Mouse (Mus musculus) lung, embryonic 14.5 days (tissue): ENCODE data around the gene Tmc6. TPM values are rescaled to one million over a fixed set of nuclear protein-coding genes. Genes with fewer than 3 reads are reported as not detected.

Experiments
- ATAC-seq: fragments of 200-750 bp; cut with Nextera tagmentation; 2 replicates; pipeline ENCODE4 v1.8.0; 2017; ENCODE audit warnings: mild to moderate bottlenecking, moderate TSS enrichment, moderate library complexity; ENCODE audit not compliant: insufficient read depth
- DNase-seq: peaks from one replicate; pipeline ENCODE4 v3.0.0-alpha.2; 2015
- H3K27ac ChIP-seq: fragments of 300-500 bp; sonication (generic); 2 replicates; pipeline ENCODE4 v1.5.1; 2014; ENCODE audit warnings: low read depth, mild to moderate bottlenecking, moderate library complexity
- H3K27me3 ChIP-seq: fragments of 300-500 bp; sonication (generic); 2 replicates; pipeline ENCODE4 v1.6.1; 2014; ENCODE audit warnings: low read length, control low read depth; ENCODE audit not compliant: insufficient read depth
- H3K36me3 ChIP-seq: fragments of 300-500 bp; sonication (generic); 2 replicates; pipeline ENCODE4 v1.6.1; 2014; ENCODE audit warnings: control low read depth; ENCODE audit not compliant: insufficient read depth
- H3K4me1 ChIP-seq: fragments of 300-500 bp; sonication (generic); 2 replicates; pipeline ENCODE4 v1.6.1; 2014; ENCODE audit warnings: antibody characterized with exemption, control low read depth; ENCODE audit not compliant: insufficient read depth
- H3K4me2 ChIP-seq: fragments of 300-500 bp; sonication (generic); 2 replicates; pipeline ENCODE4 v1.6.1; 2014; ENCODE audit warnings: mild to moderate bottlenecking
- H3K4me3 ChIP-seq: fragments of 300-500 bp; sonication (generic); 2 replicates; pipeline ENCODE4 v1.5.1; 2014; ENCODE audit warnings: low read depth, low read length
- H3K9ac ChIP-seq: fragments of 300-500 bp; sonication (generic); 2 replicates; pipeline ENCODE4 v1.6.1; 2014
- H3K9me3 ChIP-seq: fragments of 300-500 bp; sonication (generic); 2 replicates; pipeline ENCODE4 v1.6.1; 2016; ENCODE audit warnings: low read depth, low read length, control low read depth
- CTCF ChIP-seq: IDR thresholded peaks from 2 replicates; pipeline ENCODE4 v1.5.1; 2016; ENCODE audit warnings: antibody characterized with exemption, low read depth
- WGBS: fragments of 180-500 bp; shearing (Covaris S2); extraction: QIAGEN DNeasy Blood & Tissue Kit; methylation state at CpG from one replicate; pipeline ENCODE4 v1.1.7; 2014; 5-methylcytosine and 5-hydroxymethylcytosine counted together
- polyA plus RNA-seq: library from polyadenylated mRNA; unstranded; fragments of >200 nt; fragmentation: Nextera tagmentation; extraction: Ambion mirVana; gene quantifications from 2 replicates; pipeline ENCODE4 v1.2.1, GENCODE M21; 2014

Tmc6 gene
- polyA plus RNA-seq, 1 experiment from 2014 or later = 18.6 TPM

- no peak for ATAC-seq
Measured at GRCm38 (mm10) chr11:117776085-117776792, 5.8 kb downstream of the Tmc6 start.

GRCm38 (mm10) chr11:117775540-117775939 lies 6.5 kb downstream of the Tmc6 start:
- H3K4me1 ChIP-seq = peaks cover 15% of the 10 kb centered on the region
- H3K27ac ChIP-seq = no peak overlapping the region
- DNase-seq = no peak
- ATAC-seq = no peak
- no peak overlapping the region for H3K4me3 ChIP-seq
- no peaks in the 10 kb centered on the region for H3K27me3 ChIP-seq
- no peak overlapping the region for H3K9ac ChIP-seq
- no peaks in the 10 kb centered on the region for H3K9me3 ChIP-seq
- no peak overlapping the region for H3K4me2 ChIP-seq
- WGBS = 88% methylated on average over 13 of the region's 13 CpGs
- TF ChIP-seq CTCF = no peak
- 0 out of 2 replicates have a peak, but pooled peaks cover 16% of the 10 kb centered on the region for H3K36me3 ChIP-seq

More at GRCm38 (mm10) chr11:117776085-117776792, 5.8 kb downstream of the Tmc6 start:
- no peak for TF ChIP-seq CTCF
- H3K27me3 ChIP-seq = no peaks in the 10 kb centered on the region
- H3K9me3 ChIP-seq = no peaks in the 10 kb centered on the region
- H3K27ac ChIP-seq = no peak overlapping the region
- 0 out of 2 replicates have a peak, but pooled peaks cover 16% of the 10 kb centered on the region for H3K36me3 ChIP-seq
- no peak overlapping the region for H3K4me3 ChIP-seq
- peaks cover 22% of the 10 kb centered on the region for H3K4me1 ChIP-seq
- H3K9ac ChIP-seq = no peak overlapping the region
- no peak for DNase-seq
- no peak overlapping the region for H3K4me2 ChIP-seq
- WGBS = 89% methylated on average over 14 of the region's 14 CpGs

GRCm38 (mm10) chr11:117774925-117775324 lies 7.1 kb downstream of the Tmc6 start:
- H3K27ac ChIP-seq = no peak overlapping the region
- no peak overlapping the region for H3K4me3 ChIP-seq
- DNase-seq = no peak
- peaks cover 9% of the 10 kb centered on the region; the same call in 1 of the 2 replicates for H3K4me1 ChIP-seq
- no peak overlapping the region for H3K4me2 ChIP-seq
- no peak for ATAC-seq
- WGBS = 85% methylated on average over 10 of the region's 10 CpGs
- no peak for TF ChIP-seq CTCF
- 0 out of 2 replicates have a peak, but pooled peaks cover 16% of the 10 kb centered on the region for H3K36me3 ChIP-seq
- H3K9me3 ChIP-seq = no peaks in the 10 kb centered on the region
- no peaks in the 10 kb centered on the region for H3K27me3 ChIP-seq
- no peak overlapping the region for H3K9ac ChIP-seq

- WGBS = 94% methylated on average over 7 of the region's 7 CpGs
- Histone ChIP-seq H3K27ac (no peak overlapping the region), H3K36me3 (0 out of 2 replicates have a peak, but pooled peaks cover 10% of the 10 kb centered on the region), H3K9me3 (no peaks in the 10 kb centered on the region), H3K4me3 (no peak overlapping the region), H3K4me1 (no peaks in the 10 kb centered on the region), H3K4me2 (no peak overlapping the region), H3K9ac (no peak overlapping the region), H3K27me3 (no peaks in the 10 kb centered on the region)
- ATAC-seq = no peak
- DNase-seq = no peak
- TF ChIP-seq CTCF = no peak
Measured at GRCm38 (mm10) chr11:117772352-117772751, 9.6 kb downstream of the Tmc6 start.

- Histone ChIP-seq H3K9me3 (no peaks in the 10 kb centered on the region), H3K4me1 (no peaks in the 10 kb centered on the region), H3K4me3 (no peak overlapping the region), H3K27me3 (no peaks in the 10 kb centered on the region), H3K4me2 (no peak overlapping the region), H3K36me3 (peaks cover 11% of the 10 kb centered on the region; the same call in 1 of the 2 replicates), H3K9ac (no peak overlapping the region), H3K27ac (no peak overlapping the region)
- no peak for TF ChIP-seq CTCF
- ATAC-seq = no peak
- 69% methylated on average over 10 of the region's 10 CpGs for WGBS
- peak; percentile 13 for DNase-seq
Measured at GRCm38 (mm10) chr11:117770407-117770806, 11.6 kb downstream of the Tmc6 start.

- no peak for TF ChIP-seq CTCF
- WGBS = 78% methylated on average over 7 of the region's 7 CpGs
- Histone ChIP-seq H3K9ac (no peak overlapping the region), H3K9me3 (no peaks in the 10 kb centered on the region), H3K4me1 (no peaks in the 10 kb centered on the region), H3K4me2 (no peak overlapping the region), H3K27ac (no peak overlapping the region), H3K36me3 (peaks cover 17% of the 10 kb centered on the region), H3K27me3 (no peaks in the 10 kb centered on the region), H3K4me3 (no peak overlapping the region)
- peak; percentile 5 for DNase-seq
- ATAC-seq = no peak
Measured at GRCm38 (mm10) chr11:117769683-117770047, 12.3 kb downstream of the Tmc6 start.

- Histone ChIP-seq H3K9me3 (no peaks in the 10 kb centered on the region), H3K9ac (no peak overlapping the region), H3K27ac (no peak overlapping the region; the same call in 1 of the 2 replicates), H3K4me1 (no peaks in the 10 kb centered on the region), H3K4me2 (no peak overlapping the region), H3K4me3 (no peak overlapping the region), H3K36me3 (peaks cover 23% of the 10 kb centered on the region), H3K27me3 (no peaks in the 10 kb centered on the region)
- ATAC-seq (no peak), DNase-seq (no peak)
- no peak for TF ChIP-seq CTCF
- WGBS = 67% methylated on average over 20 of the region's 20 CpGs
Measured at GRCm38 (mm10) chr11:117768725-117769682, 13.0 kb downstream of the Tmc6 start.
